Mouse (Mus musculus): ENCODE results near the gene Gabrr2. TPM values are rescaled to one million over a fixed set of nuclear protein-coding genes. Genes with fewer than 3 reads are reported as not detected.

Gabrr2 gene
- total RNA-seq, 1 experiment from 2014 or later = not detected

DNA sequence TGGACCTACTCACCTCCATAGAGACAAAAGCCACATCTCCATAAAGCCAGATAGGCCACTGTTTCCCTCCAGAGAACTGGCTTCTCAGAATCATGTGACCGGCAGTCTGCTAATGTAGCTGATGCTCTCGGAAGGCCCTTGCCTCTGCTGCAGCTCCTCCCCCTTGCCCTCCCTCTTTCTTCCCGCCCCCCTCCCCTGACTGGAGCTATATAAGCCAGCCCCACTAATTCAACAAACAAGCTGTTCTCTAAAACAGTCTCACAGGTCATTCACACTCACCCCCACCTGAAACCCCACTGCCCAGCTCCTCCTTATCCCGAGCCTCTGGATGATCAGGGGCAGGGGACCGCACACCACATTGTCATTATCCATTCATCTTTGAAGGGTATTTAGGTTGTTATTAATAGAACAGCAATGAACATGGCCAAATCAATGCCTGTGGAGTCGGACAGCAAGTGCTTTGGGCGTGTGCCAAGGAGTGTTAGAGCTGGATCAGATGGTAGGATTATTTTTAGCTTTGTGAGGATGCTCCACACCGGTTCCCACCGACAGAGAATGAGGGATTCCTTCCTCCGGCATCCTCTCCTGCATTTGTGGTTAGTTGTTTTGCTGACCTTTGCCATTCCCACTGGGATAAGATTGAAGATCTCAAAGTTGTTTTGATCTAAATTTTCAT is 62.7 kb downstream of the Gabrr2 start:
- ATAC-seq (replicated peaks; ENCODE audit: insufficient number of reproducible peaks, low FRiP score, low TSS enrichment, poor library complexity, severe bottlenecking) = no peak

DNA sequence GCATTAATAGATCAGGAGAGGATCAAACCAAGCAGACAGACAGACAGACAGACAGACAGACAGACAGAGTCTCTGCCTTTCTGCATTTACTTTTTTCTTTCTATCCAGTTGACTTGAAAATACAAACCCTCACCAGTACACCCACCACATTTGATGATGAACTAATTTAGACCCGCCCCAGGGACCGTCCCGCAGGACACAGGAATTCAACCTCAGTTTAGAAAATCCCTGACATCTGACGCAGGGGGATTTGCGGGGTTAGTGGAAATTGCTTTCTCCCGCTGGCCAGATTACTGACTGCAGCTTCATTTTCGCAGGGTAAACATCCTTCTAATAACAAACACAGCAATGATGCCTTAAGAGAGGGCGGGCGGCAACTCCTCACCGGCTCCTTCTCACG is 69.4 kb downstream of the Gabrr2 start, which contains the start of gene Gabrr1:
TSS of gene Gabrr1 (plus strand) at position 301 of the 400 bp plus-strand sequence.
- ATAC-seq (replicated peaks; ENCODE audit: insufficient number of reproducible peaks, low FRiP score, low TSS enrichment, poor library complexity, severe bottlenecking) = no peak

Other genes starting within 250 kb of the Gabrr2 start
- not detected in 3 replicates for gene Ankrd6, start 112.2 kb upstream of the Gabrr2 start, total RNA-seq (2017)
- 0.19 to 0.64 TPM (median 0.29 TPM) in 3 replicates for gene Rragd, start 80.0 kb upstream of the Gabrr2 start, total RNA-seq (2017)
- gene Ube2j1, start 31.6 kb upstream of the Gabrr2 start, total RNA-seq (2017) = 58.3 to 78.3 TPM (median 74.0 TPM) in 3 replicates
- gene Gabrr1, start 69.5 kb downstream of the Gabrr2 start, total RNA-seq (2017) = not detected in 3 replicates
- not detected in 3 replicates for gene Pm20d2, start 126.7 kb downstream of the Gabrr2 start, total RNA-seq (2017)
- not detected in 3 replicates for gene Srsf12, start 146.0 kb downstream of the Gabrr2 start, total RNA-seq (2017)
- 228 to 431 TPM (median 282 TPM) in 3 replicates for gene Pnrc1, start 227.2 kb downstream of the Gabrr2 start, total RNA-seq (2017)
- 56.6 to 90.0 TPM (median 57.3 TPM) in 3 replicates for gene Rngtt, start 247.3 kb downstream of the Gabrr2 start, total RNA-seq (2017)

Measured in monocyte, adult 5-6 weeks (primary cell).